Mouse (Mus musculus) naive thymus-derived CD4-positive, alpha-beta T cell, adult 2 months (primary cell): ENCODE measurements around the gene Gm340.

Source experiments
- DNase-seq: peaks from one replicate; pipeline ENCODE4 v3.0.0-alpha.2; 2011; ENCODE audit warnings: low read depth

Gene Gm340

GRCm38 (mm10) chr19:41581706-41582420 lies at the start of gene Gm340:
TSS of gene Gm340 (plus strand) at chr19:41582370.
- DNase-seq = no peak

- no peak for DNase-seq
Measured at GRCm38 (mm10) chr19:41534021-41534420, 48.1 kb upstream of the Gm340 start.

GRCm38 (mm10) chr19:41556981-41557380 lies 25.2 kb upstream of the Gm340 start:
- no peak for DNase-seq

DNA sequence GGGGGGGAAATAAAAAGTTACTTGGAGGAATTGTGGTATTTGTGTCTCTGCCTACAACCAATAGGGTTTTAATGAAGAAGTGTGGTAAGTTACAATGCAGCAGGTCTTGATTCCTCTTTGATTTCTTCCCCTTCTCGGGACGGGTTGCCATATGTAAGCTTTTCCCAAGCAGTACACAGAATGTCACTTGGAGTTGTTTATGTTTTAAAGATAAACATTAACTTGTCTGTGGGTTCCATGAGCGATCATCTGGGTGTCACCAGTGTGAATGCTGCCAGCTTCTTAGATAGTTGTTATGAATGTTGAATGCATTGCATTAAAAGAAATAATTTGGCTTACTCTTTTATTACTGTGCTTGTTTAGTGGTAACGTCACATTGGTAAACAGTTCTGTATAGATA lies 24.7 kb upstream of the Gm340 start:
- DNase-seq = no peak

- DNase-seq = no peak
Measured at GRCm38 (mm10) chr19:41558891-41559486, 23.2 kb upstream of the Gm340 start.

- DNase-seq = no peak
Measured at GRCm38 (mm10) chr19:41560856-41561255, 21.3 kb upstream of the Gm340 start.

- no peak for DNase-seq
Measured at GRCm38 (mm10) chr19:41568791-41569190, 13.4 kb upstream of the Gm340 start.

DNA sequence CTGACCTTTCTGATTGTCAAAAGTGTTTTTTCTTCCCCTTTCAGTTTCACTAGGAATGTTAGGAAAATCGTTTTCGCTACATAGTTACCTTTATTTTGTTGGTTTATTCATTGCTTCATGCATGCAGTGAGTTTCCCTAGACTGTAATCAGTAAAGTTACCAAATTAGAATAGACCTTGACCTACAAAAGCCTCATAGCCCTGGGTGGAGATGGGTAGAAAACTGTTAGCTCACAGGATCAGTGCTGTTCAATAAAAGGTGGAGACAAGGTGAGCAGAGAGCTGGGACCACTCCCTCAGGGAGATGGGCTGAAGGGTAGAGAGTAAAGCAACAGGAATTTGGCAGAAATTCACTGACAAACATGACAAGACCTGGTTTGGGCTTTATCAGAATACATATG lies 8.5 kb upstream of the Gm340 start:
- DNase-seq = no peak

- DNase-seq = no peak
Measured at GRCm38 (mm10) chr19:41577576-41577975, 4.6 kb upstream of the Gm340 start.

GRCm38 (mm10) chr19:41579311-41579920 lies 2.8 kb upstream of the Gm340 start:
- DNase-seq = no peak

- DNase-seq = no peak
Measured at GRCm38 (mm10) chr19:41582918-41583514, 846 bp downstream of the Gm340 start.

DNA sequence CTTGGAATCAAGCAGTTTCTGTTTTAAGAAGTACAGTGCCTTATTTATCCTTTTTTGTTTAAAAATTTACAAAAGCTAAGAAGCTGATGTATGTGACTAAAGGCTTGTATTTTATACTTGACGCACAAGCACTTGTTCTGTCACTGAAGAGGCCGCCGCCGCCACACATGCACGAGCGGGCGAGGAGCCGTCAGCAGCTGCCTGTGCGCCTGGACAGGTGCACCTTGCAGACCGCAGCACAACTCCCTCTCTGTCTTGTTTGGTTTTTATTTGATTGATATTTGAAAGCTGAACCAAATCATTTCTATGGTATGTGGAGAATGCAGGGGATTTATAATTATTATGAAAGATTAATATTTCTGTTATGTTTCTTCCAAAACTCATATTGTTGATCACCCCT lies 4.6 kb downstream of the Gm340 start:
- no peak for DNase-seq

DNA sequence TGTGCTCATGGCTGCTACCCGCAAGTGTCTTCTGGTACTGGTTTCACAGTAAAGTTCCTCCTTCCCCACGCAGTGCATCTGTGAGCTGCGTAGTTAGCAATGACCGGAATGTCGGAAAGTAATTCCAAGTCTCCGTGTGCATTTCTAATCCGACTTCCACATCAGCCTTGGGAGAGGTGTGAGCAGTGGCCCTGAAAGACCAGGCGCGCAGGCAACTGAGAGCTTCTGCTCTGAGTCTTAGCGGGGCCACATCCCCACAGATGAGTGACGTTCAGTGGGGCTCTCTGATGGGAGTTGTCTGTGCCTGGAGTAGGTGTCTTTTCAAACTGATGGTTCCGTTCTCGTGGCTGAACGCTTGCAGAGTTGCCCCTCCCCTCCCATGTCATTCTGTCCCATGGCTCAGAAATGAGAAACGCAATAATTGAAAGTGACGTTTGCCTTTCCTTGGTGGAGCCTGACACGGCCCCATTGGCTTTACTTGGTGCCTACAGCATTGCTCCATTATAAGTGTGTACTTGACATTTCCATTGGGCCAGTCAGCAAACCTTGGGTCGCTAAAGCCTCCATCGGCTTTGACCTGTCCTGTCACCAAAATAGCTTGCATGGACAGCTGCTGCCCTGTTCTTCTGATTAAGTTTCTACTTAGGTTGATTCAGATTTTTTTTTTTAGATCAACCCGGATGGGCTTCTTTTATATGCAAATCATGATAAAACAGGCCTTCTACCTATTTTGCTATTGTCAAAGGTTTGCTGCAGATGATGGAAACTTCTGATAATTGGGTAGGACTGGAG lies 5.5 kb downstream of the Gm340 start:
- no peak for DNase-seq

DNA sequence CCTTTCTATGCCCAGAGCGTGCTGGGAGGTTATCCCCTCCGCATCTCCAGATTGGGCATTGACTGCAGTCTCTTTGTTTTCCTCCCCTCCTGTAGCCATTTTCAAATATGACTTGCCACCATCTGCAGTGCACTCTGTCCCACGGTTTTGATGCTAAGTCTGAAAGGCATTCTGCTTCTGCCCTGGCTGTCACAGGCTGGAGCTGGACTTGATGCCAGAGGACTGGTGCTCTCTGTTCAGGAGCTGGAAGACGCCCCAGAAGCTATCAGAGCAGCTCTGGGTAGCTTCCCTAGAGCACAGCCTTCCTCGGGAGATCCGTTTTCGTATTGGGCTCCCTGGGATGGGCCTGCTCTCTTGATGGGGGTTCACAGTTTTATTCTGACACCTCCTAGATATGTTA lies 6.9 kb downstream of the Gm340 start:
- DNase-seq = no peak

DNA sequence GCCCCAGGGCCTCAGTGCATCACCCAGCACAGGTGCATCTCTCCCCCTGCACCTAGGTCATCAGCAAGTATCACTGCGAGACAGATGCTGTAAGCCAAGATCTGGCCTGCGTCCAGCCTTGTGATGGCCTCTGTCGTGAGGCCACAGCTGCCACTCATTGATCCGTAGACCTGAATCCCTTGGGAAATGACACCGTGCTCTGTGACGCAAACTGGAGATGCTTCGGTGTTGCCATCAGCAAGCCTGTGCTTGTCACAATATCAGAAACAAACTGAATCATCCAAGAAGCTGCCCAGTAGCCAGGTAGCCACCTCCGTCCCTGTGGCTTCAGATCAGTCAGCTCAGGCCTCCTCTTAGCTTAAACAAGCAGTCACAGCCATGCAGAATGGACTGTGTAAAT lies 7.5 kb downstream of the Gm340 start:
- DNase-seq = no peak

- no peak for DNase-seq
Measured at GRCm38 (mm10) chr19:41591808-41592207, 9.6 kb downstream of the Gm340 start.

GRCm38 (mm10) chr19:41597170-41597894 lies 15.2 kb downstream of the Gm340 start:
- DNase-seq = peak; percentile 18

DNA sequence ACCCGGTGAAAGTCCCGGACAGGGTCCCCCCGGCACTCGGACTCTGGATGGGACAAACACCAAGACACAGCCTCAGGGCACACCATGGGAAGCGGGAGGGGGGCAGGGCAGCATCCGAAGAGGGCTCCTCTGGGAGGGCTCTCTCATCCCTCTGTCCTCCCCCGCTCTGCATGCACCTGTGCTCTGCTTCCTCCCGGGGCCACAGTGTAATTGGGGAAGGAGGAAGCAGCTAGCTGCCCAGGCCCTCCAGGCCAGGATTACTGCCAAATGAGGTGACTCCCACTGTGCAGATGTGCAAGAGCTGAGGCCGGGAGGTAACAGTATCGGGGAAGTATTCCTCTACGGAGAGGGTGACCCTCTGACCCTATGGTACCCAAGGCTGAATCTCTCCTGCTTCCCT lies 18.5 kb downstream of the Gm340 start:
- no peak for DNase-seq

- no peak for DNase-seq
Measured at GRCm38 (mm10) chr19:41606208-41606987, 24.2 kb downstream of the Gm340 start.

DNA sequence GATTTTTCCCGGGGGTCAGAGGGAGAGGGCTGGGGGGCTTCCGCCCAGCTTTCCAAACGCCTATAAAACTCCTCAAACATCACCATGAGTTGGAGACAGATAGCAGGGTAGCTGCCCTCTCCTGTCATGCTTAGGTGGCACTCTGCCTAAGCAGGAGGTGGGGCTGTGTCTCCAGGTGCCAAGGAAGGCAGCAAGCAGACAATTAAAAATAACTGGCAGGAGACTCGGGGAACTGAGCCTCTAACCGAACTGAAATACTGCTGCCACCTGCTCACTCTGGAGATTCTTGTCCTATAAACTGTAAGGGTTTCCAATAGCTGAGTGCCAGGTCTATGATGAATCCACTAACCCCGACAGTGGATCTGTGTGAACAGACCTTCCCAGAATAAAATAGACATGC lies 29.5 kb downstream of the Gm340 start:
- no peak for DNase-seq
